Mouse (Mus musculus) urinary bladder, adult 2 months (tissue): ENCODE results near the gene Rpl36. TPM values are rescaled to one million over a fixed set of nuclear protein-coding genes. Genes with fewer than 3 reads are reported as not detected.

Source experiments
- DNase-seq: peaks from one replicate; pipeline ENCODE4 v3.0.0; 2022; ENCODE audit warnings: low spot score
- polyA plus RNA-seq: library from polyadenylated mRNA; depleted of rRNA; stranded (reverse); fragments of >200 nt; gene quantifications from 2 replicates; pipeline ENCODE4 v1.2.3, GENCODE M21; 2012; rRNA removed

The Rpl36 gene
- polyA plus RNA-seq: 2,531 and 2,588 TPM in 2 replicates

GRCm38 (mm10) chr17:56613236-56613844, at the start of gene Rpl36:
TSS of gene Rpl36 (plus strand) at chr17:56613416.
- DNase-seq: peak; percentile 93

GRCm38 (mm10) chr17:56566293-56566692, 46.9 kb upstream of the Rpl36 start:
- no peak for DNase-seq

GRCm38 (mm10) chr17:56566918-56567317, 46.3 kb upstream of the Rpl36 start:
- no peak for DNase-seq

GRCm38 (mm10) chr17:56567370-56567769, 45.8 kb upstream of the Rpl36 start:
- no peak for DNase-seq

- no peak for DNase-seq
Measured at GRCm38 (mm10) chr17:56570287-56570686, 42.9 kb upstream of the Rpl36 start.

- no peak for DNase-seq
Measured at GRCm38 (mm10) chr17:56572154-56572553, 41.1 kb upstream of the Rpl36 start.

- DNase-seq: no peak
Measured at GRCm38 (mm10) chr17:56572939-56573338, 40.3 kb upstream of the Rpl36 start.

GRCm38 (mm10) chr17:56583071-56583470, 30.1 kb upstream of the Rpl36 start:
- no peak for DNase-seq

GRCm38 (mm10) chr17:56583611-56584256, 29.5 kb upstream of the Rpl36 start:
- DNase-seq: peak; percentile 37

GRCm38 (mm10) chr17:56584257-56585130, 28.7 kb upstream of the Rpl36 start, which contains the start of the genes Safb2 and Safb:
TSS of gene Safb2 (minus strand) at chr17:56584585.
TSS of gene Safb (plus strand) at chr17:56584825.
- DNase-seq: peak; percentile 97

GRCm38 (mm10) chr17:56585171-56585821, 27.9 kb upstream of the Rpl36 start:
- no peak for DNase-seq

- DNase-seq: no peak
Measured at GRCm38 (mm10) chr17:56587773-56588172, 25.4 kb upstream of the Rpl36 start.

GRCm38 (mm10) chr17:56588921-56589320, 24.3 kb upstream of the Rpl36 start:
- DNase-seq: no peak

GRCm38 (mm10) chr17:56592553-56592952, 20.7 kb upstream of the Rpl36 start:
- no peak for DNase-seq

- DNase-seq: no peak
Measured at GRCm38 (mm10) chr17:56593527-56594271, 19.5 kb upstream of the Rpl36 start.

GRCm38 (mm10) chr17:56603186-56604069, 9.8 kb upstream of the Rpl36 start:
- no peak for DNase-seq

- DNase-seq: no peak
Measured at GRCm38 (mm10) chr17:56604070-56604380, 9.2 kb upstream of the Rpl36 start.

- DNase-seq: no peak
Measured at GRCm38 (mm10) chr17:56604422-56604821, 8.8 kb upstream of the Rpl36 start.

GRCm38 (mm10) chr17:56605431-56605830, 7.8 kb upstream of the Rpl36 start:
- DNase-seq: no peak

GRCm38 (mm10) chr17:56607521-56608062, 5.6 kb upstream of the Rpl36 start:
- no peak for DNase-seq
